Mouse (Mus musculus) adrenal gland, postnatal 14 days (tissue): ENCODE measurements at regions not wholly inside any gene's neighbourhood (a gene's known extent, or its start where the extent isn't known, plus 50 kb on each side); places are given as distances from the start of the nearest gene placed in this dataset.

ENCODE experiments used
- DNase-seq: peaks from one replicate; pipeline ENCODE4 v3.0.0; 2021; ENCODE audit warnings: mixed read lengths
- microRNA-seq, 2 experiments: library from miRNA; unstranded; fragments of <30 nt; microRNA quantifications; one replicate each; pipeline ENCODE4 v1.2.0; 2021

- no peak for DNase-seq
Observed at GRCm38 (mm10) chr5:83533901-83534300, 178.9 kb upstream of the Tecrl start.

DNA sequence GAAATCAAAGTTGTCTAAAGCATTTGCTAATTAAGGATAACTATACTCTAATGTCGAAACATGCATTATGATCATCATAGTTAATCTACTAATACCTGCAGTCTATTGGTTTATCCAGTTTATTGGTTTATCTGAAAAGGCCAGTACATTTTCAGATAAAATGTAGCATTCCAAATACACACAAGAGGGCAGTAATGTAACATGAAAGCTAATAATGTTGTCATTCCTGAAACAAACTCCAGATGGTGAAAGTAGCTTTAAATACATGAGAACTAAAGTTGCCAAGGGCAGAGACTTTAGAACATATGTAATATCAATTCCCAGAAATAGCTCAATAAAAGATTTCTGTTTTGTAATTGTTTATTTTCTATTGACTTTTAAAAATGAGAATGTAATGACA lies 163.7 kb upstream of the Tecrl start:
- DNase-seq = no peak

DNA sequence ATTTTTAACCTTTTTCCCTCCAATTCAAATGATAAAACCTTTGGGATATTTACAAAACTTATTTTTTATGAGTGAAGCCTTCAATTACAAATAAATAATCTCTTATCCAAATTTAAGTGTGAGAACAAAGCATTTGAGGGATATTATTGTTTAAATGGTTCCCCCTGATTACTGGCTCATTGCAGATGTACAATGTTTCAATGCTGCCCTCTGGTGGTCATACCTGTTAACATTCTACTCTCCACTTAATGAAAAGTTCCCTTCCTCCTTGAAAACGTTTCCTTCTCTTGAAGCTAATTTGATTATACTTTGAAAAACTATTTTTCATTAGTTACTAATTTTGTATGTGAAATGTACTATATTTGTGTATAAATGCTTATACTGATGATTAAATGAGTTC lies 129.1 kb upstream of the Tecrl start:
- DNase-seq = peak; percentile 22

- DNase-seq = peak; percentile 55
Observed at GRCm38 (mm10) chr5:83440259-83440658, 85.3 kb upstream of the Tecrl start.

DNA sequence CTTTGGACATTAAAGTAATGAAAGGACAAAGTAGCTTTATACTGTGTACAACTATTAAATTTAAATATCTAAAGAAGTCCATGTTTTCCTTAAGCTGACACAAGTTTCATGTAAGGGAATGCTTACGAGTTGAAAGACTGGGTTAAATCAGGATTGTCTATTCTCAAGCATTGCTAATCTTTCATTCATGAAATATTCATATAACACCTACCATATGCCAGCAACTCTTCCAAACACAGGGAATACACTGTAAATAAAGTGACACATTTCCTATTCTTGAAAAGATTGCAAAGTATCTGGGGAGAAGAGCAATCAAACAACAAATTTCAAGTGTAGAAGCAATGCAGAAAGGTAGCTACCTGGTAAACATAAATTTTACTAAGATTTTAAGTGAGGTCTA lies 81.5 kb upstream of the Tecrl start:
- no peak for DNase-seq

GRCm38 (mm10) chr5:83421708-83422107 lies 66.7 kb upstream of the Tecrl start:
- no peak for DNase-seq

DNA sequence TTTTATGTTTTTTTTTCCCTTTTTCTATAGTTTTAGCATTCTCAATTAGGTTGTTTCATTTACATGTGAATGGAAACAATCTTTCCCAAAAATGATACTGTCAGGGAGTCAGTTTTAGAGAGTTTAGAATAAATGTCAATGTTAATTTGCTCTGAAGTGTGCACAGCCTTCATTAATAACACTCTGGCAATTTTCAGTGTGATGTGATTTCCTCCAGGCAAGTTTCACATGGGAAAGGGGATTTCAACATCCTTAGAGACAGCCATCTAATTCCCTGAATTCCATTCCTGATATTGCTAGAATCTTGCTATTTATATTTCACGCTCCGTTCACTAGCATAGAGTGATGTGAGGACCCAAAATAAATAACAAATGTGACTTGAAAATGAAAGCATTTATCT lies 55.2 kb upstream of the Tecrl start:
- no peak for DNase-seq

DNA sequence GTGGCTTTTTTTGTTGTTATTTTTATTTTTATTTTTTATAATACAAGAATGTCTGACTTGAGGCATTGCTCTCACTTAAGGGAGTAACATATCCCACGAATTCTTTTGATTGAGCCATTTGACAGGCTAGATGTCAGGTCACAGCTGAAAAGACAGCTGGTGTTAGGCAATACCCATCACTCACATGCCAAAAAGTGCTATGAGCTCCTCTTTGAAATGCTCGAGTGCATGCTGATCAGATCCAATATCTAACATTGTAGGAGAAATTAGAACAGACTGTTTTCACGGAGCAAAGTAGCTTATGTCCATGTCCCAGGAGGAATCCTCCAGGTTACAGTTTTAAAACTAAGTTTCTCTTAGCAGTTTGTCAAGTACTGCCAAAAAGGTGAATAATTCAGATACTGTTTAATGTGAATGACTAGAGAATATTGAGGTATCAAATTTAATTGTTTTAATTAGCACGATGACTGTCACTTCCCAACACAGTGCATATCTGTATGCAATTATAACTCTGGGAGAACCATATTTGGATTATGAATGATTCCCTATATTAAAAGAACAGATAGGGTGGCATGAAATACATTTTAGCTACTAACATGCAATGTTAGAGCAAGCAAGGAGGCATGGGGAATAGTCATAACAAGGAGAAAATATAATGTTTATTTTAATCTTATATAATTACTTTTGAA lies 50.4 kb upstream of the Tecrl start:
- no peak for DNase-seq

Small RNA genes in the stretch of these regions (microRNA-seq; reads per million reads assigned to microRNA genes)
- 0 reads per million in 2 experiments for gene Gm44303
